Mouse (Mus musculus): Measurements from ENCODE around the gene 2610044O15Rik8.

2610044O15Rik8 gene

DNA sequence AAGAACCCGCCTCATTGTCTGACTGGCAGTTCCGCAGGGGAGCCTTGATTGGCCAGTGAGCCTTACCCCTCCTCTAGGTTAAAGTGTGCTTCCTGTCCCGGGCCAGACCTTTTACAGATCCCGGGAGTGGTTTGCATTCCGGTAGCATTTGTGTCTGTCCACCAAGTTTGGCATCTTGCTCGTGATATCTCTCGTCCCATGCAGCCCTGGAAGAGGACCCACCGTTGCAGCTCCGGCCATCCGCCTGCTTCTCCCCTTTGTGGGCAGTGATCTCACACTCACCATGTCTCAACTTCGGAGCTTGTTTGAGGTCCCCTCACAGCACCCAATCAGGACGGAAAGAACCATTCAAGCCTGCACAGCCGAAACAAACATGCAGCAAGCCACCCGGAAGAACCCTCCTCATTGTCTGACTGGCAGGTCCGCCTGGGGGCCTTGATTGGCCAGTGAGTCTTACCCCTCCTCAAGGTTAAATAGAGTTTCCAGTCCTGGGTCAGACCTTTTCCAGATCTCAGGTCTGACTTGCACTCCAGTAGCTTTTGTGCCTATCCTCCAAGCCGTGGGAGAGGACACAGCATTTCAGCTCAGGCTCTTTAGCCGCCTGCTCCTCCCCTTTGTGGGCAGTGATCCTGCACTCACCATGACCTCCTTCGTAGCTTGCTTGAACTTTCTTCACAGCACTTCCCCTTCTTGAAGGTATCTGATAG is at the start of gene 2610044O15Rik8:
2610044O15Rik8 (minus strand) TSS at position 380 of the 707 bp plus-strand sequence.
- DNase-seq (ENCODE audit: low spot score in 2 of 2) = peak; percentile 84 to 87

DNA sequence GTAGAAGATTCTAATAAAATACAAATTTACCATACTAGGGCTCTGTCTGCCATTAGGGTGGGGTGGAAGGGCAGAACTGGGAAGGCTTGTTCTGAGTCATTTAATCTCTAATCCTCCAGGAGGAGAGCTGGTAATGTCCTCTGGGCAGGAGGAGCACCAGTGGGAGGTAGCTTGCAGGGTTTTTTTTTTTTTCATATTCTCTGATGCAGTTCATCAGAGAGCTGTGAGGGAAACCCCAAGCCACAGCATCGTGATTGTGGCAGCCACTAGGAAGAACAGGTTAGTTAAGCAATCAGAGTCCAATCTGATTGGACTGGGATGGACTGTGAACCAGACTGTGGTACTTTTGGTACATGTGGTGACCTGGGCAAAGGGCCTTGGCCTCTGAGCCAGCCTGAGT is 31.7 kb upstream of the 2610044O15Rik8 start:
- DNase-seq (ENCODE audit: low spot score in 2 of 2) = no peak

DNA sequence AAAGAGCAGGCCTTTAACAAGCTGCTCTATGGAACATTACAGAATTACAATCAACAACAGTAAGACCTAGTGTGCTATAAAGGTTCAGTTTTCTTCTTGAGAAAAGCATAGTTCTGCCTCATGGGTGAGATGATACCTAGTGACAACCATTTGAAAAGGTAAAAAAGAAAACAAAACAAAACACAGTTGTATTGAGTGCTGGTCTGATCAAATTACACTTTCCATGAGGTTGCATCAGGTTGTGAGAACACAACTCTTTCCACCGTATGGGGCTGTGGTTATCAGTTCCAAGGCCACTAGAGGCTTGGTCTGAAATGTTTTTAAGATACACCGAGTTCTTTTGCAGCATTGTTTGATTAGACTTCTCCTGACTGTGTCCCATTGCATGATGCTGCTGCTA is 30.1 kb upstream of the 2610044O15Rik8 start:
- DNase-seq (ENCODE audit: low spot score in 2 of 2) = no peak

DNA sequence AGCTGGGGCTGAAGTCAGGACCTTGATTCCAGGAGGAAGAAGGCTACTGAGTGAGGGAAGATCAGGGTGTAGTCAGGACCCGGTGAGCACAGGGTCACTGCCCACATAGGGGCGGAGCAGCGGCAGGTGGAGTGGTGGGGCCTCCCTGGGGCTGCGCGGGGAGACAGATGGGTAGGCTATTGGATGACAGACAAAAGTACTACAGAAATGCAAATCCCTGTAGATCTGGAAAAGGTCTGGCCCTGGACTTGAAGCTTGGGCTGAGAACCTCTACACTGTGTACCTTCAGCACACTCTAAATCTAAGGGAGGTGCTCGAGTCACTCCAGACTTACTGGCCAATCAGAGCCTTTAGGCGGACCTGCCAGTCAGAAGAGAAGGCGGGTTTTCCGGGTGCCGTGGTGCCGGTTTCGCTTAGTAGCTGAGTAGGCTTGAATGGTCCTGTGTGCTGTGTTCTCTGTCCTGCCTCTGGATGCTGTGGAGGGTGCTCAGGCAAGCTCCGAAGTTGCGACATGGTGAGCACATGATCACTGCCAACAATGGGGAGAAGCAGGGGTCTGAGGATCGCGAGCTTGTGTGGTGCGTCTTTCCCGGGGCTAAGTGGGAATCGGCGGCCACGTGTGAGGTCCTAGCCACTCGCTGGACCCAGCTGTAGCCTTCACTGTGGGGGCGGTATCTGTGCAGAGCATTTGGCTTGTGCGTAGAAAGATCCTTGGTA is 29.2 kb upstream of the 2610044O15Rik8 start:
- DNase-seq (ENCODE audit: low spot score in 2 of 2) = peak; percentile 68 to 80

DNA sequence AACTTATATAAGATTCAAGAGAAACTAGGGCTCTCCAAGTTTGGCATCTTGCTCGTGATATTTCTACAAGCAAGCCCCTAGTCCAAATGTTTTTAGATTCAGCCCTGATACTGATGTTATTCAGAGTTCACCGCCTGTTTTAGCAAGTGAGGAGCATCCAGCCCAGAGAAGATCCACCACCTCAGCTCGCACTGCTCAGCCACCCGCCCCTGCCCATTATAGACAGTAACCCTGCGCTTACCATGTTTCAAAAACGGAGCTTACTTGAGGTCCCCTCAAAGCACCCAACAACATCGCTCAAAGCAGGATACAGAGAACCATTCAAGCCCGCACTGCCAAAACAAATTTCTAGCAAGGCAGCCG is 561 bp downstream of the 2610044O15Rik8 start:
- DNase-seq (ENCODE audit: low spot score in 2 of 2) = no peak

All from urinary bladder, postnatal 36 days (tissue).